Mouse (Mus musculus) neural tube, embryonic 14.5 days (tissue): ENCODE results near the gene Spock1. TPM values are rescaled to one million over a fixed set of nuclear protein-coding genes. Genes with fewer than 3 reads are reported as not detected.
A peak's percentile ranks its signal among the peaks of the same experiment; 100 is the strongest.

ENCODE experiments used
- ATAC-seq: fragments of 200-750 bp; cut with Nextera tagmentation; 2 replicates; pipeline ENCODE4 v1.8.0; 2017; ENCODE audit warnings: low read depth, mild to moderate bottlenecking, moderate TSS enrichment, moderate library complexity
- H3K27ac ChIP-seq: fragments of 300-500 bp; sonication (generic); 2 replicates; pipeline ENCODE4 v1.5.1; 2014; ENCODE audit warnings: low read depth, mild to moderate bottlenecking, control low read depth, low read length, moderate library complexity, mixed read lengths
- H3K27me3 ChIP-seq: fragments of 300-500 bp; sonication (generic); 2 replicates; pipeline ENCODE4 v1.6.1; 2014; ENCODE audit warnings: low read length; ENCODE audit not compliant: control insufficient read depth, insufficient read depth
- H3K36me3 ChIP-seq: fragments of 300-500 bp; sonication (generic); 2 replicates; pipeline ENCODE4 v1.6.1; 2014; ENCODE audit warnings: low read length, mixed read lengths; ENCODE audit not compliant: control insufficient read depth, insufficient read depth
- H3K4me1 ChIP-seq: fragments of 300-500 bp; sonication (generic); 2 replicates; pipeline ENCODE4 v1.6.1; 2014; ENCODE audit warnings: low read length; ENCODE audit not compliant: control insufficient read depth, insufficient read depth
- H3K4me2 ChIP-seq: fragments of 300-500 bp; sonication (generic); 2 replicates; pipeline ENCODE4 v1.6.1; 2014; ENCODE audit warnings: mild to moderate bottlenecking, low read depth, low read length, control low read depth
- H3K4me3 ChIP-seq: fragments of 300-500 bp; sonication (generic); 2 replicates; pipeline ENCODE4 v1.5.1; 2014; ENCODE audit warnings: low read depth, low read length, control low read depth, mixed read lengths
- H3K9ac ChIP-seq: fragments of 300-500 bp; sonication (generic); replicated peaks from 2 replicates; pipeline ENCODE4 v1.6.1; 2014; ENCODE audit warnings: low read depth, mild to moderate bottlenecking, control low read depth, low read length, mixed read lengths
- H3K9me3 ChIP-seq: fragments of 300-500 bp; sonication (generic); 2 replicates; pipeline ENCODE4 v1.6.1; 2016; ENCODE audit warnings: low read length; ENCODE audit not compliant: control insufficient read depth
- WGBS: fragments of 180-500 bp; shearing (Covaris S2); extraction: QIAGEN DNeasy Blood & Tissue Kit; methylation state at CpG from one replicate; pipeline ENCODE4 v1.1.7; 2014; 5-methylcytosine and 5-hydroxymethylcytosine counted together
- polyA plus RNA-seq: library from polyadenylated mRNA; unstranded; fragments of >200 nt; fragmentation: Nextera tagmentation; extraction: Ambion mirVana; gene quantifications from 2 replicates; pipeline ENCODE4 v1.2.1, GENCODE M21; 2014

Spock1 gene
- polyA plus RNA-seq, 1 experiment from 2014 or later = 157 TPM

DNA sequence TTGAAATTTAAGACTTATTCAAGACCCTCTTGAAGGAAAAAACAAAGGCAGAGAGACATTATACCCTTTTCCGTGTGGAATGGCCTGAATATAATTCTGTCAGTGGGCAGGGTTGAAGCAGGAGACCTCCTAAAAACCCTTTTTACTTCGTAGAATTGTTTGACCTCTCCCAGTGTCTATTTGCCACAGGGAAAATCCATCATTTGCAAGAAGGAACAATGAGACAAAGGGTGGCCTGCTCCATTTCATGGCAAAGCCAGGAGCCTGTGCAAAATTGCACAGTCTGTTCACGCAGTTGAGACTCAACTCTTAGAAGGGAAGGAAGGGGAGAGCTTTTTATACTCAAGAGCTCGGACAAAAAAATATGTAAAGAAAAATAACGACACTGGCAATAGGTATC, 22.6 kb upstream of the Spock1 start:
- H3K4me1 ChIP-seq = no peaks in the 10 kb centered on the region
- H3K36me3 ChIP-seq = no peaks in the 10 kb centered on the region
- H3K27ac ChIP-seq = no peak overlapping the region
- no peak overlapping the region for H3K4me2 ChIP-seq
- 17% methylated on average over 5 of the region's 5 CpGs for WGBS
- ATAC-seq = no peak
- H3K9me3 ChIP-seq = no peaks in the 10 kb centered on the region
- H3K27me3 ChIP-seq = no peaks in the 10 kb centered on the region
- H3K4me3 ChIP-seq = no peak overlapping the region
- no peak overlapping the region for H3K9ac ChIP-seq

DNA sequence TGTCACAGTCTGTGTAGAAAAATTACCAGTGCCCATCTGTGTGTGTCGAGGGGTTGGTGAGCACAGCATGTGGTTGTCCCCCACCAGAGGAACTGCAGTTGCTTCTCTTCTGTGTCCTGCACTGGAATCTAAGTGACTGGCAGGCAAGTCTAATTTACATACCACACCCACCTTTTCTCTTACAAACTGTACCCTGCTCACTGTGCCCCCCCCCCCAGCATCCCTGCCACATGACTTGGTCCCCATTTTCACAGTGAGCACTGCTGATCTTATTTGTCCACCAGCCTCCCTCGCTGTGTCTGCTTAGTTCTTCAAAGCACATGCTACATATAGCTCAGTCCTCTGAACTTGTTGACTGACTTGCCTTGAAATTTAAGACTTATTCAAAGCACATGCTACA, 22.2 kb upstream of the Spock1 start:
- no peak for ATAC-seq
- no peaks in the 10 kb centered on the region for H3K9me3 ChIP-seq
- 15% methylated on average over 2 of the region's 2 CpGs for WGBS

DNA sequence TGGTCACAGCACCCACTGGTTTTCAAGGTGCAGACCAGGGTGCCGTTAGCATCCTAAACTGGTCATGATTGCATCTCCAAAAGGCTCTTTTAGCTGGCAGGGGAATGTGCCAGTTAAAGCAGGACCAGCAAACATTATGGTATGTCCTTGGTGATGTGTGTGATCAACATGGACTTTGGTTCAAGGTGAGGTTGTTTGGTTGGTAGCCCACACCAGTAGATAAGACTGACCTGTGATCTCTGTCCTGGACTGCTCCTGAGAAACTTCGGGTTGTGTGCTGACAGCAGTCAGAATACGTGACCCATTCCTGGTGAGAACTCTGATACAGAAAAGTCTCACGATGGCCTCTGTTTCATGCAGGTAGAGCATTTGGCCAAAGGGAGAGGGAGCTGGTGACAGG, 11.8 kb upstream of the Spock1 start:
- WGBS = 95% methylated on average over 4 of the region's 4 CpGs
- H3K4me1 ChIP-seq = no peaks in the 10 kb centered on the region; the same call in 1 of the 2 replicates
- H3K27ac ChIP-seq = no peak overlapping the region
- no peak for ATAC-seq
- H3K36me3 ChIP-seq = no peaks in the 10 kb centered on the region
- no peaks in the 10 kb centered on the region for H3K9me3 ChIP-seq
- H3K9ac ChIP-seq = no peak overlapping the region
- no peaks in the 10 kb centered on the region for H3K27me3 ChIP-seq
- H3K4me3 ChIP-seq = no peak overlapping the region
- no peak overlapping the region for H3K4me2 ChIP-seq

More for the DNA sequence above, 22.2 kb upstream of the Spock1 start:
- Histone ChIP-seq H3K27me3 (no peaks in the 10 kb centered on the region), H3K4me1 (no peaks in the 10 kb centered on the region), H3K36me3 (no peaks in the 10 kb centered on the region), H3K4me2 (no peak overlapping the region), H3K27ac (no peak overlapping the region), H3K4me3 (no peak overlapping the region), H3K9ac (no peak overlapping the region)

DNA sequence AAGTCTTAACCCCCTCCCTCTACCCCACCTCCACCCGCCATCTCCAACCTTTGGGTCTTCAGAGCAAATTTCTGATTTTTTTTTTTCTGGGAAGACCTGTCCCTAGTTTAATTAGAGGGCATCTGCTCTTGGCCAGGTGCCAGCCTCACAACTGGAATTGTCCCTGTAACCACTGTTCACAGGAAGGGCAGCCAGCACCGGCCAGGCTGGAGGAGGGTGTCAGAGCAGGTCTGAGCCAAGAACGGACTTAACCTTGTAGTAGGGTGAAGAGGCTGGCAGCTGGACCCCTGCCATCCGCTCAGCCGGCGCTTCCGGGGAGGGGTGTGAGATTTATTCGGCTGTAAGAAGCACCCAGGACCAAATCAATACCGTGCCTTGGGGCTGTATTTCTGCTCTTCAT, 3.0 kb upstream of the Spock1 start:
- no peak overlapping the region for H3K4me2 ChIP-seq
- H3K9me3 ChIP-seq = no peaks in the 10 kb centered on the region
- no peaks in the 10 kb centered on the region; the same call in 1 of the 2 replicates for H3K27me3 ChIP-seq
- no peak for ATAC-seq
- 69% methylated on average over 9 of the region's 9 CpGs for WGBS
- H3K36me3 ChIP-seq = no peaks in the 10 kb centered on the region
- H3K9ac ChIP-seq = no peak overlapping the region
- no peak overlapping the region for H3K4me3 ChIP-seq
- H3K4me1 ChIP-seq = peaks cover 6% of the 10 kb centered on the region; the same call in 1 of the 2 replicates
- H3K27ac ChIP-seq = no peak overlapping the region

DNA sequence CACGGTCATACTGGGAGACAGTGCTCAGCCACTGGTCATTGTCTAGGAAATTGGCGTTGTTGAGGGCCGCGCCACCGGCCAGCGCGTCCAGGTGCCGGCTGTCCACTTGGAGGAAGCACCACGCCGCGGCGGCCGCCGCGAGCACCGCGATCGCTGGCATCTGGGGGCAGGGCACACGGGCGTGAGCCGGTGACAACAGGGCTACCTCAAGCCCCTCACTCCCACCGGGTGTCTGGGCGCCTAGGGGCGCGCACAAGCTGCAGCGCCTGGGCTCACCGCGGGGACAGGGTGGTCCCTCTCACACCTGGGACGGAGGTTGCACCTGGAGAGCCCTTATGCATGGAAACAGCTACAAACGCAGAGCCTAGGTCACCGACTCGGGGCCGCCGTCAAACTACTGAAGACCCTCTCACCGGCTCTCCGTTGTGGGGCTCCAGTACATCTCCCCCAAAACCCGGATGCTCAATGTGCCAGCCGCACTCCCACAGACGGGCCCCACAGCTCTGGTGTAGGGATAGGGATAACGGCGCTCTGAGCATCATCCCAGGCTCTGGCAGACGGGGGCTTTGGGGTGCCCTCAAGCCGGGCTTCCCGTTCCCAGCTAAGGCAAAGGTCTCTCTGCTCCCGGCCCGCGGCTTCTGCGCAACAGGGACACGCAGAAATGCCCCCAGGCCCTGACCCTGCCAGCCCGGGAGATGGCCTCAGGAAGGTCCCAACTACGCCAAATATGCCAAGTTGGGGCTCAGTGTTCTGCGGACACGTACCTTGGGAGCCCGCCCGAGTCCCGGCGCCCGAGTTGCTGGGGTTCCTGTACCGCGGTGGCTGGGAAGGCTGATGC, 485 bp downstream of the Spock1 start:
- Histone ChIP-seq H3K36me3 (no peaks in the 10 kb centered on the region), H3K4me3 (peak overlapping the region; percentile 55), H3K9me3 (no peaks in the 10 kb centered on the region), H3K9ac (peak overlapping the region; percentile 76), H3K4me1 (peaks cover 19% of the 10 kb centered on the region), H3K27ac (peak overlapping the region; percentile 63; the same call in 1 of the 2 replicates), H3K27me3 (no peaks in the 10 kb centered on the region; the same call in 1 of the 2 replicates), H3K4me2 (peak overlapping the region; percentile 69)
- WGBS = 1% methylated on average over 57 of the region's 60 CpGs
- ATAC-seq = peak; percentile 88

DNA sequence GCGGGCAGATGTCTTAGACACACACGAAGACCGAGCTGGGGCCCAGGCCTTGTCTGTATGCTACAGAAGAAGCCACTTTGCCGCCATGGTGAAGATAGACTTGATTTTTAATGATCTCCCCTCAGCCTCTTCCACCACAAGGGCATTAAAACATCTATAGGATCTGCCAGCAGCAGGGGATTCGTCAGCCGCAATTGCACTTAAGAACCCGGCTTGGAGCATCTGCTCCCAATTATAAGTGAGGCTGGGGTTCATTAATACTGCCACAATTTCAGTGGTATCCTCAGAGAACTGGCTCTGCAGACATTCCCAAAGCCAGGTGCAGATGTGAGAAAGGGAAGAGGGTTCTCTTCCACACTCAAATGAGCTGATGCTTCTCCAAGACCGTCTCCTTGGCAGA, 13.5 kb downstream of the Spock1 start:
- Histone ChIP-seq H3K27ac (no peak overlapping the region), H3K9ac (no peak overlapping the region), H3K4me1 (peaks cover under 1% of the 10 kb centered on the region; the same call in 1 of the 2 replicates), H3K27me3 (no peaks in the 10 kb centered on the region), H3K4me2 (no peak overlapping the region), H3K36me3 (no peaks in the 10 kb centered on the region), H3K9me3 (no peaks in the 10 kb centered on the region), H3K4me3 (no peak overlapping the region)
- WGBS = 61% methylated on average over 8 of the region's 8 CpGs
- ATAC-seq = no peak

DNA sequence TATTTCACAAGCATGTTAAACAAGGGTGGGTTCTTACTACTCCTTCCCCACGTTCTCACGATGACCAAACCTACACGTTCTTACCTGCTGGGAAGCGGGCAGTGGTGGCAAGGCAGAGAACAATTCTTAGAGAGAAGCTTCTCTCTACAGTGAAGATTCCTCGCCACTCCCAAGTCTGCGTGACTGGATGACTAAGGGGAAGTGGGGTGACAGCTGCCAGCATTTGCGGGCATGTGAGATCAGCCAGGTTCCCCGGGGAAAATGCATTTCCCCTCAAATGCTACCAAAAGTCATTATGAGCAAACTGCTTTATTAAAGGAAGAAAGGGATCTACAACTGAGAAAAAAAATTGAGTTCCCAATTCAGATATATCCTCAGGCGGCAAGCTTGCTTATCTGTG, 18.4 kb downstream of the Spock1 start:
- Histone ChIP-seq H3K9ac (no peak overlapping the region), H3K4me3 (no peak overlapping the region)
- ATAC-seq = no peak

DNA sequence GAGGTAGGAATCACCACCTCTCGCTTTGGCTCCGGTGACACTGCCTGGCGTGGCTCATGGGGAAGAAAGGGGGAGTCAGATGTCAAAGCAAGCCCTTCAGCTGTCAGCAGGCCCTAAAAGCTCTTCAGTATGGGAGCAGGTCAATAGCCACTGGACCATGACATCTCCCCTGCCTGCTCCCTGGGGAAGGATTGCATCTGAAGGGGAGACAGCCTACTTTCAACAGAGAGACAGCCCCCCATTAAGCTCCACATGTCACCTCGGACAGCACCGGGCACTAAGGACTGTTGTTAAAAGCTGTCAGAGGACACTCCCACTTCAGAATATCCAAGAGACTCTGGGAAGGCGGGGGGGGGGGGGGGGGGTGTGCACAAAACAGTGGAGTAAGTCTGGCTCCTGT, 19.1 kb downstream of the Spock1 start:
- Histone ChIP-seq H3K4me2 (no peak overlapping the region), H3K9ac (no peak overlapping the region), H3K27me3 (no peaks in the 10 kb centered on the region), H3K27ac (no peak overlapping the region), H3K4me1 (peaks cover 4% of the 10 kb centered on the region), H3K9me3 (no peaks in the 10 kb centered on the region), H3K4me3 (no peak overlapping the region), H3K36me3 (no peaks in the 10 kb centered on the region)
- WGBS = 9% methylated on average over 5 of the region's 6 CpGs
- no peak for ATAC-seq

More for the DNA sequence above, 18.4 kb downstream of the Spock1 start:
- 63% methylated on average over 9 of the region's 9 CpGs for WGBS
- Histone ChIP-seq H3K27me3 (no peaks in the 10 kb centered on the region), H3K4me2 (no peak overlapping the region), H3K27ac (peak overlapping the region; percentile 36; the same call in 1 of the 2 replicates), H3K36me3 (no peaks in the 10 kb centered on the region), H3K9me3 (no peaks in the 10 kb centered on the region), H3K4me1 (peaks cover 4% of the 10 kb centered on the region)

DNA sequence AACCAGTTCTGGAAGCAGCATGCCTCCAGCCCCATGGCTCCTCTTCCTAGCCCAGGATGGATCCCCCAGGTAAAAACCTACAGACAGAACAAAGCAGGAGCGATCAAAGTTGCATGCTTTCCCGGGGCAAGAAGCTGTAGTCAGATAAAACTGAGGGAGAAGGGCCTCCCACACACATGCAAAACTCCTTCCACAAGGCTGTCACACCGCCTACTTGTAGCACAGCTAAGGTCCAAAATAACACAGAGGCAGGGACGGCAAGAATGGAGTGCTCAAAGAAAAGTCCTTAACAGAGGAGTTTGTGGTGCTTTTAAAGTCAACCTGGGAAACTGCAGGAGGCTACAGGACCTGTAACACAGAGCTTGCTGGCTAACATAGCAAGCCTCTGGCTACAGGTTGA, 28.3 kb downstream of the Spock1 start:
- no peaks in the 10 kb centered on the region for H3K9me3 ChIP-seq
- H3K4me1 ChIP-seq = peaks cover 5% of the 10 kb centered on the region; the same call in 1 of the 2 replicates
- no peak overlapping the region for H3K4me2 ChIP-seq
- H3K27ac ChIP-seq = no peak overlapping the region
- WGBS = 63% methylated on average over 4 of the region's 4 CpGs
- no peak for ATAC-seq
- H3K4me3 ChIP-seq = no peak overlapping the region
- no peaks in the 10 kb centered on the region for H3K36me3 ChIP-seq
- no peak overlapping the region for H3K9ac ChIP-seq
- no peaks in the 10 kb centered on the region for H3K27me3 ChIP-seq
